Mouse (Mus musculus) cortical plate, adult 2 months (tissue): ENCODE results near the gene Naglu.

Source experiments
- CTCF ChIP-seq: fragments of 200-500 bp; IDR thresholded peaks from 2 replicates; pipeline ENCODE4 v1.5.1; 2011; ENCODE audit warnings: mild to moderate bottlenecking, control low read depth, low read length; ENCODE audit not compliant: insufficient read depth; ENCODE audit errors: extremely low read depth
- POLR2A ChIP-seq: fragments of 200-500 bp; IDR thresholded peaks from 2 replicates; pipeline ENCODE4 v1.6.1; 2011; ENCODE audit warnings: mild to moderate bottlenecking, low read length, control low read depth; ENCODE audit not compliant: insufficient read depth; ENCODE audit errors: extremely low read depth

GRCm38 (mm10) chr11:101084246-101084645, 14.4 kb downstream of the Naglu start:
- TF ChIP-seq CTCF (no peak), POLR2A (no peak)
